Mouse (Mus musculus) frontal cortex, adult (tissue): ENCODE measurements at regions not wholly inside any gene's neighbourhood (a gene's known extent, or its start where the extent isn't known, plus 50 kb on each side); places are given as distances from the start of the nearest gene placed in this dataset.
A peak's percentile ranks its signal among the peaks of the same experiment; 100 is the strongest.

Experiments used
- ATAC-seq: cut with Nextera tagmentation; 2 replicates; pipeline ENCODE4 v1.9.2; 2017; ENCODE audit warnings: mild to moderate bottlenecking, moderate library complexity, mixed read lengths; ENCODE audit not compliant: low TSS enrichment

DNA sequence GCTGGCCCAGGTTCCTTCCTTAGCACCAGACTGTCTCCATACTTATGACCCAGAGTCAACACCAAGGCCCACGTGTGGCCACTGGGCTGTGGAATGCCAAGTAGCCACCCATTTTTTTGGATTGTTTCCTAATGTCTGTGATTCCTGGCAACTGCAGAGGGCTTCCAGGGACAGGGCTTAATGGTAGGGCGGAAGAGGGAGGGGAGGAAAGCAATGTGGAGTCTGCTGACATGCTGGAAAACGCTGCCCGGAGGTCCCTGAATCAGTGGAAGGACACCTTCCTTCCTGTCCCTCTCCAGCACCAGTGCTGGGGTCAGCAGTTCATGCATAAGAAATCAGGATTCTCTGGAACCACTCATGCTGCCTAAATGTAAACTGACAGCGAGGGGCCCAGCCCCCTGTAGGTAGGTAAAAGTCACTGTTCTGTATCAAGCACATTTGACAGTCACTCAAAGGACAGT lies 90.8 kb downstream of the Iyd start:
- no peak for ATAC-seq

GRCm38 (mm10) chr10:3633871-3634496 lies 93.9 kb downstream of the Iyd start:
- ATAC-seq: peak; percentile 59

GRCm38 (mm10) chr10:3644111-3644510 lies 96.1 kb upstream of the Plekhg1 start:
- no peak for ATAC-seq

- peak; percentile 90 for ATAC-seq
Measured at GRCm38 (mm10) chr10:3645030-3645429, 95.1 kb upstream of the Plekhg1 start.

DNA sequence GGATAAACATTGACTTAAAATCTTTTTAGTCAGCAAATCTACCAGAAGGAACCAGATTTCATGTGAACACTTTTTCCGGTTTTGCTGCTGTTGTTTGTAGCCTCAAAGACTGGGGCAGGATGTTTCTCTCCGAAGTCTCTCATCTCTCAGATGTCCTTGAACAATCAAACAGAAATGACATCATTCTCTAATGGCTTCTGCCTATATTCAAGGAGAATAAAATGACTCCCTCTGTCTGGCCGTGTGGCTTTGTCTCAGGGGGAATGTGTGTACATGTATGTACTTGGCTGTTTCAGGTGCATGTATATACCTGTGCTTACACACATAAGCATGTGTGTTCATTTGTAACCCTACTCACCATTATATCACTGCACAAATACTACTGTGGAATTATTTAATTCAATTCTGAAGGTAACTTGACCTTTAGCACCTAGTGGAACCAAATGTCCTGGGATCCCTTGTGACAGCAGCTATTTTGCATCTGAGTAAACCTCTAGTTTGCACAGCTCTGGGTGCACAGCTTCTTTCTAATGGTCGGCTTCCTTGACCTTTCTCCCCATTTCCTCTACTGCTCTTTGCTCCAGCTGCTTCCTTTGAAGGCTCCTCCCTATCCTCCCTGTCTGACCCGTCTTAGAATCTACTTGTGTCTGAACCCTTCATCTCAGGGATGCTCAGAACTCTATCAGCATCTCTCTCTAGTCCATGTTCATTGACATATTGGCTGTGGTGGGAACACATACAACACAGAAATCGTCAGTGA lies 93.8 kb upstream of the Plekhg1 start:
- no peak for ATAC-seq

DNA sequence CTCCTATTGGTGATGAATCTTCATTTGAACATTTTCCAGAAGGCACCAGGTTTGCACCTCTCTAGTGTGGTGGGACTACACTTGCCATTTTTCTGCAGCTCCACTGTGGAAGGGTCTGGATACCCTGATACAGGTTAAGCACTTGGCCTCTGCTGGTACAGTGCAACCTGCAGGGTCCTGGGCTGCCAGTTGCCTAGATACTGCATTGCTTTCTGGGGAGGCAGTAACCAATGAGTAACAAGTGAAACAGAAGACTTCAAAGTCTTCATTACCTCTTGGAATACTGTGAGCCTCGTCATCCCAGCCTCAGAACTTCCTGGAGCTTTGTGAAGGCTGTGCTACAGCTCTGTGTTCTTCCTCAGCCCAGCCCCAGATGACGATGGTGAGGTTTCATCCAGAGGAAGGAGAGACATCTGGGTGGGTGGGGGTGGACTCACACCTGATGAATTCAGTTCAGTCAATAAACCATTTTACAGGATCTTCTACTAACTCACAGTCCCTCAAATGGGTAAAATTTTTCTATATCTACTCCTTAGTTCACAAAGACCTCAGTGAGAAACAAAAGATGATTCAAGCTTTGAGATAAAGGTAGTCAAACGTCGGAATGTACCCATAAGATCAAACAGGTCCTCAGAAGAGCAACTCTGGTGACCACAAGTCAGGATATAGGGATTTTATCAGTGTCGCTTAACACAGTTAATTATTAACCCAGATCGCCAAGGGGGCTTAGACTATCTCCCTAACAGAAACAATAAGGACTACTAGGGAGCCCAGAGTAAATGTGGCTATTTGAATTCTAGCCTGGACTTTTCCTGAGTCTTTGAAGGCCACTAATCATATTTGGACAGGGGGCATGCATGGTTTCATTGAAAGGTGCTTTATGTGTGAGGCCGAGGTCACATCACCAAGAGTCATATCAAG lies 92.1 kb upstream of the Plekhg1 start:
- ATAC-seq: no peak

- no peak for ATAC-seq
Measured at GRCm38 (mm10) chr10:3649983-3650382, 90.2 kb upstream of the Plekhg1 start.

- no peak for ATAC-seq
Measured at GRCm38 (mm10) chr10:3650561-3650960, 89.6 kb upstream of the Plekhg1 start.

DNA sequence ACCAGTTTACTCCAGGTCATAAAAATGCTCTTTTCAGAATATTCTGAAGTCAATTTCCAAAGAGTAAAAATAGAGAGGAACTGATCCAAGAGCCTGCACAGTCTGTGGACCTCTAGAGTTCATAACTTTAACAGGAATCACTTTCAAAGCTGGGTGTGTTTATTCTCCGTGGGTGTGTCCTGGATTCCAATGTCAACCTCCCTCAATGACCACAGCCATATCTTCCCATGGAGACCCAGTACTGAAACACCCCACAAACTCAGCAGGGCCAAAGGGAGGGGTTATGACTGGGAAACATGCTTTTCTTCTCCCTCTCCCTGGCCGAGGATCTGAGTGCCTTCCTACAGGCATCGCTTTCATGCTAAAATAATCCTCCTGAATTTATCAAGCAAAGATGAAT lies 87.6 kb upstream of the Plekhg1 start:
- ATAC-seq: no peak

GRCm38 (mm10) chr10:3656081-3656480 lies 84.1 kb upstream of the Plekhg1 start:
- no peak for ATAC-seq

- ATAC-seq: no peak
Measured at GRCm38 (mm10) chr10:3662156-3662555, 78.0 kb upstream of the Plekhg1 start.

- no peak for ATAC-seq
Measured at GRCm38 (mm10) chr10:3662571-3662970, 77.6 kb upstream of the Plekhg1 start.

DNA sequence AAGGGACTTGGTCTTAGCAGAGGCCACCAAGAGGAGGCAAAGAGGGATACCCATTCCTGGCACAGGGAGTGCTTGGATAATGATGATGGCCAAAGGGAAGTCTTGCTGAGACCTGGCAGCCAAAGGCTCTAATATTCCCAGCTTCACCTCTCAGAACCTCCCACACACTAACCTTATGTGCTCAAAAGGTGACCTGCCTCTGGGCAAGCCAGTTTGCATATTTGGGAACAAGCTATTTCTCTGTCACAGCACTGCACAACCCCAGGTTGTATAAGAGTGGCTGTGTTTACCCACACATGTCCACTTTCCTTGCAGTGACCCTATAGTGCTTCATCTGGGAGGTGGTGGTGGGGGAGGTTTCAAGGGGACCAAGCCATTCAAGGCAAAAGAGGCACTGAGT lies 76.9 kb upstream of the Plekhg1 start:
- ATAC-seq: no peak

DNA sequence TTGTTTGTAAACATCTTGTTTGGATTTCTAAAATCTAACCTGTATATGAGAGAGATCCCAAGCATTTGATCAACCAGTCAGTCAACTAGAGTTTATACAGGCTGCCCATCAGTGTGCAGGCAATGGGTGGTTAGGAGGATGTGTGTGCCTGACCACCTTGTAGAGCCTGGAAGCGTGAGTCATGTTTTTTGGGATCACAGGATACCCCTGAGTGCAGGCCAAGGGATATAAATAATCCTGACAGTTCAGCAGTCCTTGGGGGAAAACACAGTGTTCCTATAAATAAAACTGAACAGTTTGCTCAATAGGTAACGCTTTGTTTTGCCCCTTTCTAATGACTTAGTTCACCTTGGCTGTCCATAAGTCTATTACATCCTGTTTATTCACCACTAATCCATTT lies 55.7 kb upstream of the Plekhg1 start:
- ATAC-seq: no peak
